Mouse (Mus musculus) lung, postnatal 25 days (tissue): ENCODE results near the gene Specc1l.
A peak's percentile ranks its signal among the peaks of the same experiment; 100 is the strongest.

Source experiments
- DNase-seq: peaks from one replicate; pipeline ENCODE4 v3.0.0; 2022; ENCODE audit warnings: low spot score

Specc1l gene

DNA sequence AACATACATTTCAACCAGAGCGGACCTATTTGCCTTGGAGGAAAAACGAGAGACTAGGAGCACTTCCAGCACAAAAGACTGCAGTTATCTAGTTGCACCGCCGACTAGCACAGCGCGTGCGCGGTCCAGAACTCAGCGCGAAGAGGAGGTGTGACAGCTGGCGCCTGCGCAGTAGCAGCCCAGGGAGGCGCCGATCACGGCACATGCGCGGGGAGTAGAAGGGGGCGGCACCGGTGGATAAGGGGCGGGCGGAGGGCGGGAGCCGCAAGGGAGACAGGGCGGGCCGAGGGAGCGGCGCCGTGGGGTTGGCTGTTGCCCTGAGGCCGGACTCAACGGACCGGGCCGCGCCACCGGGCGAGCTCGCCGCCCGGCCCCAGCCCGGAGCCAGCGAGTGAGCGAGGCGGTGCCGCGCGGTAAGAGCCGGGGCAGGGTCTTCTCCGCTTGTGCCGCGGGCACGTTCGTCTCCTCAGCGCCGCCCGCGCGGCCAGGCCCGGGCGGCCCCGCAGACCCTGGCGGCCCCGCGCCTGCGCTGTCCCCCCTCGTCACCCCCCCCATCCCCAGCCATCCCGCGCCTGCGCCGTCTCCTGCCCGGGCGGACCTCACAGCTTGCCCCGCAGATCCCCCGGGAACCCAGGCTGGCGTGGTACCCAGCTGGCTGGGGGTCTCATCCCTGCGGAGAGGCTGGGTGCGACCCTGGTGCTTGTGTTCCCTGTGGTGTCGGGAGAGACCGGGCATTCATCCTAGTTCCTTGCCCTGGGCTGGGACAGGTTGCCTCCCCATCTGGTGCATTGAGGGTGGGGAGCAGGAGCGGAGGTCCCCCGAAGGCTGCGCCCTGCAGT is at the start of gene Specc1l:
Gene Specc1l, plus strand, starts transcription at position 267 of the 839 bp plus-strand sequence.
- peak; percentile 95 for DNase-seq

DNA sequence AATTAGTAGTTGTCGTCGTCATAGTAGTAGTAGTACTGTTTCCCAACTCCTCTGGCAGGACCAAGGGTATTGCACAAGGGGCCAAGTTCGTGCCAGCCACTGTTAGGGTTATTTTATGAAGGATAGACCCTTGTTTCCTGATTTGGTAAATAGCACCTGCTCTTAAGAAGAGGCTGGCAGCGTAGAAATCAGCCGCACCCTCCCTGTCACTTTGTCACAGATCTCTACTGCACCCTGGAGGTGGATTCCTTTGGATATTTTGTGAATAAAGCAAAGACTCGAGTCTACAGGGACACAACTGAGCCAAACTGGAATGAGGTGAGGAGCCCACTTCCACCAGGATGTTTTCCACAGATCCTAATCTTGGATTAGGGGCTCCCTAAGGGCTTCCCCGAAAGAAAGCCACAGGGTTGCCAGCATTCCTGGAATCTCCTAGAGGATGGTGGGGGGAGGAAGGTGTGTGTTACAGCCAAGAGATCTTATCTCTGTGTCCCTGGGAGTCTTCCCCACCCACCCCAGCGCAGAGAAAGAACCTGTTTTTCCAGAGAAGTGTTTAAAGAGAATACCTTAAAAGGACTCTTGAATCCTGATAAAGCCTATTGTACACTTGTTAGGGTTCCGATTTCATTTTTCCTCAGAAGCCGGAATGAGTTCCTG is 45.9 kb upstream of the Specc1l start:
- peak; percentile 78 for DNase-seq

DNA sequence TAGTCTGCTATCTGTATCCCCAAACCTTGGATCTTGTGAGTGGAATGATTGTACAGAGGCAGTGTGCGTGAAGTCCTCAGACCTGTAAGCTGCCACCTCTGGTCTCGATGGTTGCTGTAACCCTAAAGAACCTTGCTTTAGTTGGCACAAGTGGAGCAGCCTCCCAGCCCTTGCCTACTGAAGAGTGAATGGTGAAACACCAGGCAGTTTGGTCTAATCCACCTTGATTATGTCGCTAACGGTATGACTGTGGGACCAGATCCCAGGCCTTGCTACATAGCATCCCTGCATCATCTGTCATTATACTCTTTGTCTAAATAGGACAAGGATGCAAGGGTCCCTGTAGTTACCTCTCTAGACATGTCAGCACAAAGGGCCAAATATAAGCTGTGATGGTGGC is 45.3 kb upstream of the Specc1l start:
- no peak for DNase-seq

GRCm38 (mm10) chr10:75170207-75170850 is 41.5 kb upstream of the Specc1l start:
- DNase-seq: peak; percentile 80

- no peak for DNase-seq
Measured at GRCm38 (mm10) chr10:75173056-75173455, 38.8 kb upstream of the Specc1l start.

DNA sequence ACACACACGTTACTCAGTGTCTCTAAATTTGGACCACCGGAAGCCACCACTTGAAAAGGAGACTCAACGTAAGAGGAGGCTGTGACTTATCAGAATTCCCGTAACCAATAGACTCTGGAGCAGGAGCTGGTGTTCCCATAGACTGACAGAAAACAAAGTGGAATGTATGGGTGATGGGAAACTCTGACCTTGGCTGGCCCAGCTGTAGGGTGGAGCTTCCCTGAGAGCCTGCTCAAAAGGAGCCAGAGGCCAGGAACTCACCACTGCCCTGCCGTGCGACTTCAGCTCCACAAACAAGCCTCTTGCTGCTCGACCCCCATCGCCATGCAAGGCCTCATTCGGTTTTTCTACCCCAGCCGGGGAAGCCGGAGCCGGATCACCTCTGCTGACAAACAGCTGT is 38.2 kb upstream of the Specc1l start:
- DNase-seq: peak; percentile 63

GRCm38 (mm10) chr10:75176494-75176893 is 35.4 kb upstream of the Specc1l start:
- DNase-seq: peak; percentile 86

GRCm38 (mm10) chr10:75178911-75179310 is 33.0 kb upstream of the Specc1l start:
- DNase-seq: no peak

DNA sequence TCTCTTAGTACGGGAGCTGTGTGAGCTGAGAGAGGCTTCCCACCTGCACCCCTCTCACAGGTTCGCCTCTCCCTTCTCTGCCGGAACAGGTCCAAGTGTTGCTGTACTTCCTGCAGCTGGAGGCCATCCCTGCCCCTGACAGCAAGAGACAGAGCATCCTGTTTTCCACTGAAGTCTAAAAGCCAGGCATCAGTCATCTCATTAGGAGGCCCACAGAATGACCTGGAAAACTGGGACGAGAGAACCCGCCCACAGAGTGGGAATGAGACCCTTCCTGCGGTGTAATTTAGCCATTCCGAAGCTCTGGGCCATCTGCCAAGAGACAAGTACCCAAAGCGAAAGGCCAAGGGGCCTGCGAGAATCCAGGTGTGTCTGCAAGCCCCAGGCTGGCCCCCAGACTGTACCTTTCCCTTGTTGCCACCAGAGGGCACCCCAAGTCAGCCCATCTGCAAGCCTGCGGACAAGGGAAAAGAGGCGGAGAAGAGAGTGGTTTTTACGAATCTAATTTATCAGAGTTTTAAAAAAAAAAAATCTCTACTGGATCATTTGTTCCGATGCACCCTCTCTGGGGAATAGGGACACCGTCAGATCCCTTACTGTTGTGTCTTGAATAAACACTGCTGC is 29.6 kb upstream of the Specc1l start:
- DNase-seq: peak; percentile 83

DNA sequence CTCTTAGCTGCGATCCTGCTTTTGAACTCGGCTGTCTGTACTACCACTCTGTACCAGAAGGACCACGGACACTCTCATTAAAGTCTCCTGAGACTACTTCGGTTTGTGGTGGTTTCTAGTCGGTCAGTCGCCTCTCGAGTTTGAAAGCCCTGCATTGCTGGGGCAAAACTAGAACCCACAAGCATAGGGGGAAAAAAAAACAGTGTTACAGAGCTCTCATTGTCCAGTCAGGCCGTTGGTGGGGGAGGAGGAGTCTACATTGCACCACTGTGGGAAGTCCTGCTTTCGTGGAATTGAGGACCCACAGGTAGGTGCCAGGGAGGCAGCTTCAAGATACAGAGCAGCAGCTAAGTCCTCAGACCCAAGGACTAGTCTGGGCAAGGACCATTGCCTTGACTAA is 27.0 kb upstream of the Specc1l start:
- DNase-seq: no peak

- peak; percentile 72 for DNase-seq
Measured at GRCm38 (mm10) chr10:75186551-75186950, 25.3 kb upstream of the Specc1l start.

- peak; percentile 68 for DNase-seq
Measured at GRCm38 (mm10) chr10:75187366-75188056, 24.4 kb upstream of the Specc1l start.

DNA sequence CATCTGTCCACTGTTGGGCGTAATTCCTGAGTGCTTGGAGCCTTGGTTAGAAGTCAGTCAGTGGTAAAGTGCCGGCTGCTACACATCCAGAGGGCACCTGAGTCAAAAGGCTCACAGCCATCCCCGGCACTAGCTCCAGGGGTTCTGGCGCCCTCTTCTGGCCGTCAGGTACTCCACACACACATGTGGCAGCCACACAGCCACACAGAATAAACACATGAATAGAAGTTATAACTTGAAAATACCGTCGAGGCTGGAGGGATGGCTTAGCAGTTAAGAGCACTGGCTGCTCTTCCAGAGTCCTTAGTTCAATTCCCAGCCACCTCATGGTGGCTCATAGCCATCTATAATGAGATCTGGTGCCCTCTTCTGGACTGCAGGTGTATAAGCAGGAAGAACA is 20.2 kb upstream of the Specc1l start:
- DNase-seq: no peak

DNA sequence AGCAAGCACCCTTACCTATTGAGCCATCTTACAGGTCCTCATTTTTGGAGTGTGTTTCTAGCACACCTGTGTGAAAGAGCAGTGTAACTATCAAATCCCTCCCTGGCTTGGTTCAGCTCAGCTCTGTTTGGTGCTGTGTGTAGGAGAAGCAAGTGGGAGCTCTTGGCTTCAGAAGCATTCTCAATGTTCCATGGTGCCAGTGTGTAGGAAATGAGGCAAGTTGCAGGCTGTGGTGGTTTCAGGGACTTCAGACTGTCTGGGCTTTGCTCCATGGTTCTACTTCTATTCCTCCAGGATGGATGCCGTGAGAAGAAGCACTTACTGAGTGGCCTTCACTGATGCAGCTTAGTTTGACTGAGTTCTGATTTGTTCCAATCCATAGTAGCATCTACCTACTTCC is 14.1 kb upstream of the Specc1l start:
- no peak for DNase-seq

DNA sequence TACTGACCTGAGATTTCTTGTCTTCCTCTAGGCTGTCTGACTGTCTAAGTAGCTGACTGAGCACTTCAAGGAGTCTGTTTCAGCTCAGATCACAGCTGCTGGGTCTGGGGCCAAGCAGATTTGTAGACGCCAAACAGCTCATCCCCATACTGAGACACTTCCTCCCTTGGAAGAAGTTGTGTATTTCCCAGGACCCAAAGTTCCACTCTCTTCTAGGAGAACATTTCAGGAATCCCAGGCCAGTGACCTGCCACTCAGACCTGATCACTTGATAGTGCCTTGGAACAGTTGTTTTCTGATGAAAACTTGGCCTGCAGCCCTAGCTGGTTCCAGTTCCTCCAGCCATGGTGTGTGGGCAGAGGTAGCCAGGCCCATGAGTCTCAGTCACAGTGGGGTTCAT is 11.1 kb upstream of the Specc1l start:
- peak; percentile 71 for DNase-seq

- no peak for DNase-seq
Measured at GRCm38 (mm10) chr10:75206192-75206591, 5.7 kb upstream of the Specc1l start.

DNA sequence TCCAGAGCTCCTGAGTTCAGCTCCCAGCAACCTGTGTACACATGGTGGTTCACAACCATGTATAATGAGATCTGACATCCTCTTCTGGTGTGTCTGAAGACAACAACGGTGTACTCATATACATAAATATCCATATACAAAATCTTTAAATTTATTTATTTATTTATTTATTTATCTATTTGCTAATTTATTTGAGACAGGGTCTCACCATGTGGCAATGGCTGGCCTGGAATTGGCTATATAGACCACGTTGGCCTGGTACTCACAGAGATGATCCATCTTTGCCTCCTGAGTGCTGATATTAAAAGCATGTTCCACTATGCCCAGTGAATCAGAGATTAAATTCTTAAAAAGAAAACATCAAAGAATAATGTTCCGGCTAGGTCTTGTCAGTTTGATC is 1.0 kb upstream of the Specc1l start:
- no peak for DNase-seq

DNA sequence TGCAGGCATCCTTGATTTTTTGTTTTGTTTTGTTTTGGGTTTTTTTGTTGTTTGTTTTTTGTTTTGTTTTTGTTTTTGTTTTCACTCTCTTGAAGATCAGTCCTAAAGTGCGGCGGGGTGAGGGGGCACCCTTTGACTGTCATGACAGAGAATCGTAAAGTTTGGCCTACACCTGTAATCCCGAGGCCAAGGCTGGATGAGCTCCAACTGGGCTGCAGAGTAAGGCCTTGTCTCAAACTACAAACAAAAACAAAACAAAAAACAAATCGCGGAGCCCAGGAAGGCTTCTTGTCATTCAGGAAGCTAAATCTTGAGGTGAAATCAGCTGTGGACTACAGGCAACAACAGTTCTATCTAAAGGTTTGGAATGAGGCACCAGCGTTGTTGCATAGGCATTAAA is 1.1 kb downstream of the Specc1l start:
- DNase-seq: no peak

DNA sequence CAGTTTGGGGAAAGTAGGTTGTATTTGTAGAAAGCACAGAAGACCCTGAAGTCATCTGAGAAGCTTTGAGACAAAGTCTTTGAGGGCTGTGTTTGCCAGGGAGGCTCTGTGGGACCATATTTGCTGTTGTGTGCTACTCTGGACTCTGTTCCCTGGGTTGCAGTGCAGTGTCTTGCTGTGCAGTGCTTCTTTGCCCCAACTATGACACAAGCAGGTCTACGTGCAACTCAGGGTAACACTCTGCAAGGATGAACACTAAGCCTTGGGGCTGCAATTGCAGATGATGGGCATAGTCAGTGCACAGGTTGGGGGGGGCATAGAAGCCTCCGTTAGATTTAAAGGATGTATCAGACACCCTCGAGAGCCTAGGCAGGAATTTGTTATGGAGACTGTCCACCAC is 8.8 kb downstream of the Specc1l start:
- no peak for DNase-seq

- no peak for DNase-seq
Measured at GRCm38 (mm10) chr10:75221936-75222610, 10.2 kb downstream of the Specc1l start.

GRCm38 (mm10) chr10:75222611-75222998 is 10.7 kb downstream of the Specc1l start:
- DNase-seq: peak; percentile 39
